ENCODE assay signal across 7 mouse cellular contexts in genomic region chr16:31754172-31755025, GRCm38 (mm10).
DNase-seq lines count a peak whose midpoint lies in the region; ATAC-seq and TF ChIP-seq lines count a peak whose summit lies in the region.

No protein-coding gene starts in this region.

- peak; percentile 47 for DNase-seq in layer of hippocampus, adult 9-11 months
- DNase-seq in lung, postnatal 25 days (ENCODE audit: low spot score): no peak
- DNase-seq in MN1 (ENCODE audit: low spot score): no peak
- DNase-seq in gastrocnemius, postnatal 4 days (ENCODE audit: low spot score in 2 of 2): no peak

- peak; percentile 74 for ATAC-seq in cerebellum, adult (ENCODE audit: insufficient number of reproducible peaks, low FRiP score, low TSS enrichment)
- peak; percentile 25 for ATAC-seq in common myeloid progenitor, adult 5-6 weeks (replicated peaks; ENCODE audit: low read depth, poor library complexity, severe bottlenecking)

- 13% methylated on average over 19 of the region's 19 CpGs for WGBS in olfactory bulb, adult 2 months

- peaks cover under 1% of the 10 kb centered on the region; the same call in 1 of the 2 replicates for H3K4me1 ChIP-seq in olfactory bulb, adult 2 months (ENCODE audit: control insufficient read depth, insufficient read depth, low read length)

- H3K4me3 ChIP-seq in olfactory bulb, adult 2 months (ENCODE audit: insufficient read depth, low read depth, low read length): peak overlapping the region; percentile 35

- TF ChIP-seq POLR2A in olfactory bulb, adult 2 months (IDR thresholded peaks at IDR 0.05; ENCODE audit: insufficient read depth, low read depth, low read length): no peak

- H3K27ac ChIP-seq in olfactory bulb, adult 2 months (ENCODE audit: insufficient read depth, low read depth, low read length): peak overlapping the region; percentile 72

- TF ChIP-seq CTCF in olfactory bulb, adult 2 months (IDR thresholded peaks at IDR 0.05; ENCODE audit: insufficient read depth, low read depth, low read length): no peak
